Mouse (Mus musculus): ENCODE measurements around the gene Tacc2. TPM values are rescaled to one million over a fixed set of nuclear protein-coding genes. Genes with fewer than 3 reads are reported as not detected.
"Not testable (repeated sequence)": the region's sequence is repeated elsewhere in the genome, so short reads cannot be mapped to it uniquely, and the experiment has no call there.

Gene Tacc2
- total RNA-seq, 2 experiments from 2014 or later: 91.9 to 95.2 TPM

GRCm38 (mm10) chr7:130570472-130570871 is 6.8 kb upstream of the Tacc2 start:
- no peak for DNase-seq (ENCODE audit: low spot score in 2 of 2)

- DNase-seq (ENCODE audit: low spot score in 2 of 2): no peak
Measured at GRCm38 (mm10) chr7:130572821-130573220, 4.4 kb upstream of the Tacc2 start, which contains the start of gene Nsmce4a. Gene Nsmce4a (minus strand): TSS chr7:130573118.

DNA sequence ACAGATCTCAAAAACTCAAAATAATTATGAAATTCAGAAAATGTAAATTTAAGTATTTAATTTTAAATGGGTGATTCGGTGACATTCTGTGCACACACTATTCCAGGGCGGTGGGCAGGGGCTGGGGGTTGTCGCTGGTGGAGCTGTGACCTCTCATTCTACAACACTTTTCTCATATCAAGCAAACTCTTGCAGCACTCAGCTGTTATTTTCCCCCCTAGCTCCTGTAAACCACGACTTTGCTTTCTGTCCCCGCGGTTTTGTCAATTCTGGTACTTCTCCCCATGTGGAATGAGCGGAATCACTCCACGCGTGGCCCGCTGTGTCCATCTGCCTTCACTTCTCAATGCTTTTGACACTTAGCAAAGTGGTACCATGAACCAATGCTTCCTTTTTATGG is 3.5 kb upstream of the Tacc2 start:
- no peak for DNase-seq (ENCODE audit: low spot score in 2 of 2)

DNA sequence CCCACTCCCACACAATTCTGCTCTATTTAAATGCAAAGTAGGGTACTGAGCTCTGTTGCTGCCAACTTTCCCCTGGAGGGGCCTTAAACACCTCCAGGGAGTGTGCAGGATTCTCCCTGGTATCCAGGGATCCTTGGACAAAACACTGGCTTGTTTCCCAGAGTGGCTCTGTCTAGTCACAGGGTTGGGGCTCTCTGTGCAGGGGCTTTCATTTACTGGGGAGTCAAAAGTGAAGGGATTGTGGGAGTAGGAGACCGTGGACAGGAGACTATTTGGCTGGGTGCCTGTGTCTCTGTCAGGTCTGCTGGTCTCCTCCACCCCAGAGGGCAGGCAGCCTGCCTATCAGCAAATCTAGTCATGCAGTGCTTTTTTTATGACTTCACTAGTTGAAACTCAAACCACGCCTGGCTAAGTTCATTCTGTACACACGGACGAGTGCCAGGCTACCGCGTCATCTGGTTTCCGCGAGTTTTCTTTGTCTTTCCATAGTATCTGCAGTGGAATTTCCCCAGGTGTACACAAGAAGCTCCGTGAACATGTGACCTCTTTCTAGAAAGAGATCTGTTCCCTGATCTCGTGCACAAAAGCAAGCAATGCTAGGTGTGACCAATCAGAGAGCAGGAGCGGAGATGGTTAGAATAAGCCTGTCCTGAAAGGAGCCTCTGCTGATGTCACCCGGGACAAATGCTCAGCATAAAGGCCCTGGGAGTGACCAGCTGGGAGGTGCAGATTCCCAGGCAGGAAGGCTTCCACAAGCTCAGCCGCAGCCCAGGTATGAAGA is 2.8 kb upstream of the Tacc2 start:
- DNase-seq (ENCODE audit: low spot score in 2 of 2): no peak

DNA sequence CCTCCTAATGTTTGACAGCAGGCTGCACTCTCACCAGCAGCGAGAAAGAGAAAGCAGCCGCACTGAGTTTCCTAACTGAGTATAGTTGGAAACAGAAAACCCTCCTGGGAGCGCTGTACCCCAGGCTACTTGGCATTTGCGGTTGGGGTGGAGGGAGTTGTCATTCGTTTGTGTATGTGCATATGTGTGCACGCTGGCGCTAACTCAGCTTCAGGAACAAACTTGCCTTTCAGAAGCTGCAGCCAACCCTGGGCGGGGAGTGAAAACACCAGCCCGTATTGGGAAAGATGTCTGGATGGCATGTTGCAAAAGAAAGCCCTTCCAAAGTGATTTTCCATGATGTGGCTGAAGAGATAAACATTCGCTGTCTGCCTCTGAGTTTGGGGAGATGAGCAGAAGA is 257 bp upstream of the Tacc2 start:
- DNase-seq (ENCODE audit: low spot score in 2 of 2): peak in 1 of 2 experiments; percentile 22

DNA sequence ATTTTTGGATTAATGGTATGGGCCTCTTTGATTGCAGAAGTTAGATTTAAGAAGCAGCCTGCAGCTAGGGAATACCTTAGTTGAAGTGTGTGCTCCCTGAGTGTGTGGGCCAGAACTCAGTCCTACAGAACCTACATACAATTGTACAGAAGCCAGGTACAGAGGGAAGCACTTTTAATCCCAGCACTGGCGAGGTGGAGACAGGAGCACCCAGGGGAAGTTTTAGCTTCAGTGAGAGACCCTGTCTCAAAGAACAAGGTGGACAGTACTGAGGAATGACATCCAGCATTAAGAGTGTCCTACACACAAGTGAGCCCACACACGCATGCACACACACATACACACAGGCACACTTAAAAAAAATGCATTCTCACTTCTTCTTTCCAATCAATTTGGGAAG is 828 bp downstream of the Tacc2 start:
- DNase-seq (ENCODE audit: low spot score in 2 of 2): no peak

GRCm38 (mm10) chr7:130578607-130579006 is 1.4 kb downstream of the Tacc2 start:
- no peak for DNase-seq (ENCODE audit: low spot score in 2 of 2)

DNA sequence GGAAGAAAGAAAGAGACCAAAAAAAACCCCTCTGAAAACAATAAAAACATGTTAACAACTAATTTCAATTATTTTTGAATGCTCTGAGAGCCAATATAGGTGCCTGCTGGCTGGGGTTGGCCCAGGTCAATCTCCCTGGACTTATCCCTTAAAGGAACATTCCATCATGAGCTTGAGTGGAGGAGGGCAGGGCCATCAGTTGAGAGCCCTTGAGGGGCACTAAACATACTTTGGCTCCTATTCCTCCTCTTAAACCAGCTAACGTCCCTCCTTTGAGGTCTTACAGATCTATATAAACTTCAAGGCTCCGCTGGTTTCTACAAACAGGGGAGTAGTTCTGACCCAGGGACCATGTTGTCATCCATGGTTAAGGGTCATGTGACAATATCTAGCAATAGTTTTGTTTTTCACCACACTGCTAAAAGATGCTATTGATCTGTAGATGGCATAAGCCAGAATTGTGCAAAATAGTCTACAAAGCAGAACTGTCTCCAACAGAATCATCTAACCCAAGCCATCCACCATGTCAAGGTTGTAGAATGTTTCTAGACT is 9.4 kb downstream of the Tacc2 start:
- DNase-seq (ENCODE audit: low spot score in 2 of 2): no peak

DNA sequence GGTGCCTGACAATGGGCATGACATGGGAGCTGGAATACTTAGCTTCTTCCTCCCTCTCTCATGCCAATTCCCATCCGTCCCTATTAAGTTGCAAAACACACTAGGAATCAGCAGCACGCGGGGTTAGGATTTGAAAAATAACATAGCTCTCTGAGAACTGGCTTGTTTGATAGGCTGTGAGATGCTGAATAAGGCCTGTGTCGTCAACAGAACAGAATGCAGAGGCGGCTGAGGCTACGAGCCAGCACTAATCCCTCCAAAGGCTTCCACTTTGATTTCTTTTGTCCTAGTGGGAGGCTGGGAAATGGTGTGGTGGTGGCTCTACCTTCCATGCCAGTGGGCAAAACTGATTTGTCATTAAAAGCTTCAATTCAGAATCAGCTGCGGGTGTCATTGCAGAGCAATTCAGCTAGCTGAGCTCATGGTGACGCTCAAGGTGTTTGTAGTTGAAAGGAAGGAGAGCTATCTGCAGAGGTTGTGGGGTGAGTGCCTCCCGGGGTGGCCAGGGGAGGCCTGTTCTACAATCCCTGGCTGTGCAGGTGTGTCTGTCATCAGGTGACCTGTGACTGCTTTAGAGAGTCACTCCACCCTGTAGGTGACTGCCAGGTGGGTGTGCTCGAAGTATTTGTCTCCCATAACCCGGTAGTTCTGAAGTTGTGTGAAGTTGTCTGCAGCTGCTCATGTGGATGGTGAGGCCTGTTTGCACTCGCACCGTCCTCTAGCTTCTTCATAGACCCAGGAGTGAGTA is 13.0 kb downstream of the Tacc2 start:
- peak in 1 of 2 experiments; percentile 29 for DNase-seq (ENCODE audit: low spot score in 2 of 2)

- no peak for DNase-seq (ENCODE audit: low spot score in 2 of 2)
Measured at GRCm38 (mm10) chr7:130590845-130591437, 13.7 kb downstream of the Tacc2 start.

DNA sequence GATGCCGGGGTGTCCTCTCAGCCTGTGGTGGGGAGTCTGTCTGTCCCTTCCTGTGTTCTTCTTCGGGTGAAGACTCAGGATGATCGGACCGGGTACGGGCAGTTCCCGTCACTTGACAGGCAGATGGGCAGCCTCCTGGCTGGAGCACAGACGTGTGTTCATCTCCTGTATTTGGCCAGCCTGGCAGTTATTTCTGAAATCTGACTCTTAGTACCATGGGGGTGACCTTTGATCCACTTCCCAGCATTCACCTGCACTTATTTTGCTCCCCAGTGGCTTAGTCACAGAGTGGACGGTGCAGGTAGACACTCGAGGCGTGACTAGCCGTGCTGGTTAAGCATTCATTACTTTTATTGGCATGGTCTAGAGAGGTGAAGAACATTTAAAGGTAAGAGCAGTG is 15.7 kb downstream of the Tacc2 start:
- DNase-seq (ENCODE audit: low spot score in 2 of 2): not testable (repeated sequence)

DNA sequence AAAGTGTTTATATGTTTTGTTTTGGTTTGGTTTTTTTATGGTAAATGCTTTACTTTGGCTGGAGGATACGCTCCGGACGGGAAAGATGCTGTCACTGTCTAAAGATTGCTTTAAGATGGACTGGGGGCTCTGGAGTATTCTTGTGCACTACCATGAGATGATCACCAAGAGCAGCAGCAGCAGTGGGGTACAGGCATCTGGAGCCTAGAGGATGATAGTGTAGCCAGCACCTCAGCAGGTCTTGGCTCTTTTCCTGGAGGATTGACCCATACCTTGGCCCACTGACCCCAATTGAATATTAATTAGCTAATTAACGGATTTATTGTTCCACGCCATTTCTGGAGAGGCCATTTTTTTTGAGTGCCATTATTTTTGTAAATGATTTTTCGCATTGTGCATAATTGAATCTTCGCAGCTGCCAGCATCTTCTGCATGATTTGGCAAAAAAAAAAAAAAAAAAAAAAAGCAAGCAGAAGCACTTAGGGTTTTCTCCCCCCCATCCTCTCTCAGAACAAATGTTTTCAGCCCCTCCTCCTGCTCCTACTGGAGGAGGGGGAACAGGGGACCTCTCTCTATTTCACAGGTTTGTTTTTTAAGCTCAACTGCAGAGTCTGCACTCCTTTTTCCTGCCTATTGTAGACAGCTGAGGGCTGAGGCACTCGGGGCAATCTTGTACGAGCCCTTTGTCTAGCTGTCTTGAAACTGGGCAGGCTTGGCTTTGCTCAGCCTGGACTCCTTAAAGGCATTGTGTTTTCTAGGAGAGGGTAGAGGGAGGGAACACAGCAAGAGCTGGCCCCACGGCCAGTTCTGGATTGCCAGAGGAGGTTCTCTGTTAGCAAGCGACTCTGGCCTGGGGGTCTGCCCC is 16.4 kb downstream of the Tacc2 start:
- DNase-seq (ENCODE audit: low spot score in 2 of 2): not testable (repeated sequence)

- DNase-seq (ENCODE audit: low spot score in 2 of 2): not testable (repeated sequence)
Measured at GRCm38 (mm10) chr7:130596079-130596855, 19.0 kb downstream of the Tacc2 start.

GRCm38 (mm10) chr7:130597546-130597945 is 20.3 kb downstream of the Tacc2 start:
- DNase-seq (ENCODE audit: low spot score in 2 of 2): no peak

- no peak for DNase-seq (ENCODE audit: low spot score in 2 of 2)
Measured at GRCm38 (mm10) chr7:130600074-130600473, 22.8 kb downstream of the Tacc2 start.

DNA sequence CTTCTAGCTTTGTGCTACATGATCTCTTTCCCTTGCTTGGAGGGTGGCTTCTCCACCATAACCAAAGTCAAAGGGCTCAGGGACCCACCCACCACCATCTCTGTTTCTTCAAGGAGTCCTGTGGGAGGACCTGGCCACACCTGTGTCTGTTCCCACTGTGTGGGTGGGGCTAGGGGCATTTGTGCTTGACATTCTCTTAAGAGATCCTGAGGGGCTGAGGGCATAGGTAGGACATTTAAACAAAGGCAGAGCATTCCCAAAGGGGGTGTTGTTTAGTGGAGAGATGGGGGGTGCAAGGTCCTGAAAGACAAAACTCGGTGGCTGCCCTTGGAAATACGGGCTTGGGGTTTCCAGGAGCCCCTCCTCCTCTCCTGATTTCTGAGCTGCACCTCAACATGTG is 23.3 kb downstream of the Tacc2 start:
- DNase-seq (ENCODE audit: low spot score in 2 of 2): no peak

DNA sequence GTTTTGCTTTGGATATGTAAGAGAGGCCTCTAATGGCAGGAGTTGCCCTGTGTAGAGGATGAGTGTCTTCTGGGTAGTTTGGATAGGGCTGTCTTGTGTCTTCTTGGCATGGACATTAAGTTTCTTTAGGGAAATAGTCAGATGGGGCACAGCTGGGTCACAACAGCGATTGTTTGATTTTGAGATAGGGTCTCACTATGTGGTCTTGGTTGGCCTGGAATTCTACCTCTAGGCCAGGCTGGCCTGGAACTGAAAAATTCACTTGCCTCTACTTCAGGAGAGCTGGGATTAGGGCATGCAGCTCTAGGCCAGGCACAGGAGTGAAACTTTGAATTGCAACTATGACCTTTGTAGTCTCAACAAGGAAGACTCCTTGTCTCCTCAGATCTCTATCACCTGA is 25.6 kb downstream of the Tacc2 start:
- no peak for DNase-seq (ENCODE audit: low spot score in 2 of 2)

DNA sequence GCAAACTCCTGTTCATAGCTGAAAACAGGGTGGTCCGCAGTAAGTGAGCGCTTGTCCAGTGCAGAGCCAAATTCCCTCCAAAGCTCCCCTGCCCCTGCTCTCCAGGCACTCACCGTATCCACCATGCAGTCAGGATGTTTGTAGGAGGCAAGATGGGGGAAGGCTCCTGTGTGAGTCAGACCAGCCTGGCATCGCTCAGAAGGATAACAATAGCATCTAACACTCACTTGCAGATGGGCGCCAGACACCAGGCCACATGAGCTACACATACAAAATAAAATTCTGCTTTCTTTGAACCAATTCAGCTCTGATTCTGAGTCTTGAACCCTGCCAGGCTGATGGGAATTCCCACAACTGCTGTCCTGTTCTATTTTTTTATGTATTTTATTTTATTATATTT is 26.3 kb downstream of the Tacc2 start:
- DNase-seq (ENCODE audit: low spot score in 2 of 2): peak in 1 of 2 experiments; percentile 25

DNA sequence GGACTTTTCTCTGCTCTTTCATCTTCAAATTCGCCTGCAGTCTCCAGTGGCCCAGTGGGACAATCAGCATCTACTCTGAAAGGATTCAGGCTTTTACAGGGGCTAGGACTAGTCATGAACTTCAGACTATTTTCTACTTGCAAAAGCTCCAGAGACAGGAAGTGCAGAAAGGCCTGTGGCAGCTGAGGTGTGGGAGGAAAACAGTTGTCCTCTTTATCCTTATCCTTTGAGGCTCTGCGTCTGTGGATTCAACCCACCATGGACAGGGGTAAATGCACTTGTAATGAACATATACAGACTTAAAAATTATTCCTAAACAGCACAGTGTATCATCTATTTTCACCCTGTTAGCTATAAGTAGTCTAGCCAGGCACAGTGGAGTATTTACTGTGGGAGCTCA is 27.2 kb downstream of the Tacc2 start:
- no peak for DNase-seq (ENCODE audit: low spot score in 2 of 2)

- DNase-seq (ENCODE audit: low spot score in 2 of 2): no peak
Measured at GRCm38 (mm10) chr7:130605111-130605510, 27.9 kb downstream of the Tacc2 start.

All from layer of hippocampus, postnatal 10 days (tissue).